Mouse (Mus musculus): ENCODE measurements around the gene Tomm34. TPM values are rescaled to one million over a fixed set of nuclear protein-coding genes. Genes with fewer than 3 reads are reported as not detected.

The Tomm34 gene
- polyA plus RNA-seq, 1 experiment: 71.5 TPM

DNA sequence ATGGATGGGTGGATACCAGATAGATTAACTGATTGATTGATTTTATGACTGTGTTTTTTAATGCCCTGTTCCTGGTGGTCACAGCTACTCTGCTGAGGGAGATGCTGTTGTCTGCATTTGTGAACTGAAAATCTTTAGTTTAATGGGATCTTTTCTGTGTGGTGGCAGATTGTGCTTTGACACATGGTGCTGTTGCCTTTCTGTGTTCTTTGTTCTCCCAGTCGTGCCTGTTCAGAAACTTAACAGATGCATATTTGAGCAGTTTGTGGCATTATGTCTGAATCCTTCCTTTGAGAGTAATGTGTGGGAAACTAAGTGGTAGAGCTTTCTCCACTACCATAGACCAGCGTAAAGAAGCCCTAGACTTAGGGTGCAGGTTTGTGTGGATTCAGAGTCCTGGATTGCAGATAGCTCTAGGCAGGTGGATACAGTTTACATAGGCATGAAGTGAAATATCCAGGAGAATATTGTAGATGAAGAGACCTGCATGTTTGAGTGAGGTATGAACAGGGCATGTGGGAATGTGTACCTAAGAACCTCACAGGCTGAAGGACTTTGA, 62.9 kb downstream of the Tomm34 start:
- DNase-seq: no peak
- no peak overlapping the region for H3K4me3 ChIP-seq (replicated peaks; ENCODE audit: insufficient read depth, low read depth, low read length)

GRCm38 (mm10) chr2:164007547-164007946, 63.4 kb downstream of the Tomm34 start:
- Histone ChIP-seq H3K27ac (ENCODE audit: insufficient read depth, low read length) (no peak overlapping the region; the same call in 1 of the 2 replicates), H3K27me3 (ENCODE audit: control insufficient read depth, insufficient read depth, low read length) (no peaks in the 10 kb centered on the region), H3K4me1 (ENCODE audit: control insufficient read depth, insufficient read depth, low read length) (peaks cover 19% of the 10 kb centered on the region), H3K4me3 (replicated peaks; ENCODE audit: insufficient read depth, low read depth, low read length) (no peak overlapping the region)
- WGBS: 84% methylated on average over 8 of the region's 8 CpGs
- DNase-seq: no peak
- TF ChIP-seq POLR2A (IDR thresholded peaks at IDR 0.05; ENCODE audit: borderline replicate concordance, insufficient read depth, low read length) (no peak), CTCF (IDR thresholded peaks at IDR 0.05; ENCODE audit: borderline replicate concordance, insufficient read depth, low read depth, low read length) (no peak)

More for the DNA sequence above, 62.9 kb downstream of the Tomm34 start:
- 56% methylated on average over 2 of the region's 2 CpGs for WGBS
- H3K27me3 ChIP-seq (ENCODE audit: control insufficient read depth, insufficient read depth, low read length): no peaks in the 10 kb centered on the region
- H3K4me1 ChIP-seq (ENCODE audit: control insufficient read depth, insufficient read depth, low read length): peaks cover 15% of the 10 kb centered on the region
- no peak for TF ChIP-seq CTCF (IDR thresholded peaks at IDR 0.05; ENCODE audit: borderline replicate concordance, insufficient read depth, low read depth, low read length)
- no peak for TF ChIP-seq POLR2A (IDR thresholded peaks at IDR 0.05; ENCODE audit: borderline replicate concordance, insufficient read depth, low read length)
- H3K27ac ChIP-seq (ENCODE audit: insufficient read depth, low read length): no peak overlapping the region; the same call in 1 of the 2 replicates

GRCm38 (mm10) chr2:164006932-164007331, 64.0 kb downstream of the Tomm34 start:
- no peak for DNase-seq
- Histone ChIP-seq H3K27ac (ENCODE audit: insufficient read depth, low read length) (no peak overlapping the region), H3K4me3 (replicated peaks; ENCODE audit: insufficient read depth, low read depth, low read length) (no peak overlapping the region), H3K27me3 (ENCODE audit: control insufficient read depth, insufficient read depth, low read length) (no peaks in the 10 kb centered on the region), H3K4me1 (ENCODE audit: control insufficient read depth, insufficient read depth, low read length) (peaks cover 19% of the 10 kb centered on the region)
- TF ChIP-seq CTCF (IDR thresholded peaks at IDR 0.05; ENCODE audit: borderline replicate concordance, insufficient read depth, low read depth, low read length) (no peak), POLR2A (IDR thresholded peaks at IDR 0.05; ENCODE audit: borderline replicate concordance, insufficient read depth, low read length) (no peak)
- WGBS: 88% methylated on average over 10 of the region's 10 CpGs

DNA sequence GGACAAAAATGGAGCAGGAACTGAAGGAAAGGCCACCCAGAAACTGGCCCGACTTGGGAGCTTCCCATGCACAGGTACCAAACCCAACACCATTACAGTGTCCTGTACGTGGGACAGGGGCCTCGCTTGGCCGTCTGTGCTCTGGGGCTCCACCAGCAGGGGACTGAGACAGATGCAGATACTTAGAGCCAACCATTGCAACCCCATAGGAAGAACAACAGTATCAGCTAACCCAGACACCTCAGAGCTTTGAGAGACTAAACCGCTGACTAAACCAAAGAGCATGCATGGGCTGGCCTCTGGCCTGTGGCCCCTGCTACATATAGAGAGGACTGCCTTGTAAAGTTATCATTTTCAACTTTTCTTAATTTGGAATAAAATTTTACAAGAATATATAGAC, 66.5 kb downstream of the Tomm34 start:
- WGBS: 71% methylated on average over 5 of the region's 5 CpGs
- TF ChIP-seq CTCF (IDR thresholded peaks at IDR 0.05; ENCODE audit: borderline replicate concordance, insufficient read depth, low read depth, low read length) (no peak), POLR2A (IDR thresholded peaks at IDR 0.05; ENCODE audit: borderline replicate concordance, insufficient read depth, low read length) (no peak)
- H3K4me1 ChIP-seq (ENCODE audit: control insufficient read depth, insufficient read depth, low read length): peaks cover 9% of the 10 kb centered on the region
- no peak for DNase-seq
- no peaks in the 10 kb centered on the region for H3K27me3 ChIP-seq (ENCODE audit: control insufficient read depth, insufficient read depth, low read length)
- H3K4me3 ChIP-seq (replicated peaks; ENCODE audit: insufficient read depth, low read depth, low read length): no peak overlapping the region
- no peak overlapping the region for H3K27ac ChIP-seq (ENCODE audit: insufficient read depth, low read length)

Other genes with a start within 250 kb of the Tomm34 start
- 0.60 and 0.79 TPM in 2 replicates for gene Kcnk15, start 217.5 kb downstream of the Tomm34 start, polyA plus RNA-seq (2012; rRNA removed)
- 30.3 and 35.1 TPM in 2 replicates for gene Rims4, start 152.5 kb downstream of the Tomm34 start, polyA plus RNA-seq (2012; rRNA removed)
- gene Ywhab, start 76.2 kb downstream of the Tomm34 start, polyA plus RNA-seq (2012; rRNA removed): 231 and 250 TPM in 2 replicates
- gene Pabpc1l, start 45.7 kb downstream of the Tomm34 start, polyA plus RNA-seq (2012; rRNA removed): 3.1 and 3.2 TPM in 2 replicates
- 17.1 and 18.7 TPM in 2 replicates for gene Stk4, start 847 bp downstream of the Tomm34 start, polyA plus RNA-seq (2012; rRNA removed)
- 2.3 TPM in 2 replicates for gene Kcns1, start 99.9 kb upstream of the Tomm34 start, polyA plus RNA-seq (2012; rRNA removed)
- gene Wfdc5, start 111.6 kb upstream of the Tomm34 start, polyA plus RNA-seq (2012; rRNA removed): not detected in 2 replicates
- 0.15 TPM in 1 of 2 replicates, not detected in the other for gene Wfdc12, start 119.4 kb upstream of the Tomm34 start, polyA plus RNA-seq (2012; rRNA removed)
- not detected in 2 replicates for gene Wfdc15a, start 129.0 kb upstream of the Tomm34 start, polyA plus RNA-seq (2012; rRNA removed)
- gene Wfdc15b, start 150.5 kb upstream of the Tomm34 start, polyA plus RNA-seq (2012; rRNA removed): not detected in 2 replicates
- not detected in 2 replicates for gene Svs2, start 167.3 kb upstream of the Tomm34 start, polyA plus RNA-seq (2012; rRNA removed)
- gene Svs3b, start 185.5 kb upstream of the Tomm34 start, polyA plus RNA-seq (2012; rRNA removed): not detected in 2 replicates
- gene Svs4, start 207.3 kb upstream of the Tomm34 start, polyA plus RNA-seq (2012; rRNA removed): not detected in 2 replicates
- not detected in 2 replicates for gene Svs3a, start 218.1 kb upstream of the Tomm34 start, polyA plus RNA-seq (2012; rRNA removed)
- gene Svs6, start 245.6 kb upstream of the Tomm34 start, polyA plus RNA-seq (2012; rRNA removed): not detected in 2 replicates

Data from cerebellum, adult 2 months (tissue).